9 mouse cellular contexts compared by ENCODE assay signal in the genomic region with DNA sequence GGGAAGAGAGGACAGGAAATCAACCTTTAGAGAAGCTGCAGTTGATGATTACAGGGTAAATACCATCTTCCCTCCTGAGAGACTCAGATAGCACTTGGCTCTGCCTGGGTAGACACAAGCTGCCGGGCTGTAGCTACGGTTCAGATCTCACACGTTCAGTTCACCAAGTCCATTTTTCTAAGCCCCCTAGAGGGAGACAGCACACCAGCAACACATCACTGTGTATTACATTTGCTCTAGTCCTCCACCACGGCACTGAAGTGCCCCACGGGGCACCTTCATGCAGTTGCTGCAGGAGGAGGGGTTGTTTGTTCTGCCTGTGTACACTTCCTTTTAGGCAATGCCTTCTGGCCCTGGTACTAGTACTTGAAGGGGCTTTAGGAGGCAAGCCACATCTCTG.
DNase-seq lines count a peak whose midpoint lies in the region; ATAC-seq and TF ChIP-seq lines count a peak whose summit lies in the region.
"Had no signal": no experiment of that assay in that cellular context is flagged by ENCODE, and none has a peak within 500 bp of the region (broad histone marks: within the 10 kb centered on the region; RNA-seq: fewer than 3 reads in every experiment).

No protein-coding gene starts in this region.

- H3K36me3 ChIP-seq in liver, adult 2 months (ENCODE audit: control insufficient read depth, insufficient read depth, low read length), result no peaks in the 10 kb centered on the region
- H3K36me3 ChIP-seq in liver, embryonic 11.5 days (ENCODE audit: control insufficient read depth, insufficient read depth, low read length), result no peaks in the 10 kb centered on the region
- H3K36me3 ChIP-seq in hindbrain, embryonic 11.5 days (ENCODE audit: control insufficient read depth, insufficient read depth, low read length), result no peaks in the 10 kb centered on the region
- H3K36me3 ChIP-seq in small intestine, adult 2 months (ENCODE audit: control insufficient read depth, insufficient read depth, low read length), result no peaks in the 10 kb centered on the region

- H3K4me3 ChIP-seq in liver, adult 2 months (ENCODE audit: insufficient read depth, low read depth, low read length), result no peak overlapping the region
- no peak overlapping the region for H3K4me3 ChIP-seq in liver, embryonic 11.5 days (ENCODE audit: low read depth, low read length)
- no peak overlapping the region for H3K4me3 ChIP-seq in hindbrain, embryonic 11.5 days (ENCODE audit: low read depth, low read length)
- no peak overlapping the region for H3K4me3 ChIP-seq in small intestine, adult 2 months (ENCODE audit: low read depth, low read length)

- H3K27me3 ChIP-seq in liver, adult 2 months (ENCODE audit: control insufficient read depth, insufficient read depth, low read length), result no peaks in the 10 kb centered on the region
- H3K27me3 ChIP-seq in liver, embryonic 11.5 days (replicated peaks; ENCODE audit: control insufficient read depth, insufficient read depth, low read length), result no peaks in the 10 kb centered on the region
- no peaks in the 10 kb centered on the region for H3K27me3 ChIP-seq in hindbrain, embryonic 11.5 days (ENCODE audit: control insufficient read depth, insufficient read depth, low read length)
- no peaks in the 10 kb centered on the region for H3K27me3 ChIP-seq in small intestine, adult 2 months (ENCODE audit: control insufficient read depth, insufficient read depth, low read length)

- peak; percentile 8 for DNase-seq in liver, adult 2 months (ENCODE audit: extremely low read depth, low read depth, low spot score)
- DNase-seq in liver, embryonic 11.5 days (ENCODE audit: low spot score), result no peak
- DNase-seq in embryo, embryonic 9.5 days (ENCODE audit: extremely low spot score), result peak; percentile 14
- DNase-seq in hindbrain, embryonic 11.5 days (ENCODE audit: low spot score), result peak; percentile 17
- peak; percentile 31 for DNase-seq in layer of hippocampus, adult 9-11 months
- DNase-seq in urinary bladder, postnatal 25 days (ENCODE audit: low spot score), result no peak

- H3K9me3 ChIP-seq in liver, embryonic 11.5 days (ENCODE audit: control insufficient read depth, low read length), result no peaks in the 10 kb centered on the region
- H3K9me3 ChIP-seq in hindbrain, embryonic 11.5 days (ENCODE audit: control insufficient read depth, low read length), result no peaks in the 10 kb centered on the region

- H3K27ac ChIP-seq in liver, adult 2 months (replicated peaks; ENCODE audit: insufficient read depth, low read depth, low read length), result no peak overlapping the region
- no peak overlapping the region for H3K27ac ChIP-seq in liver, embryonic 11.5 days (ENCODE audit: low read depth, low read length)
- no peak overlapping the region for H3K27ac ChIP-seq in hindbrain, embryonic 11.5 days (ENCODE audit: low read depth, low read length)
- H3K27ac ChIP-seq in small intestine, adult 2 months (ENCODE audit: insufficient read depth, low read depth, low read length), result no peak overlapping the region
- H3K27ac ChIP-seq: macrophage had no signal

- no peak overlapping the region for H3K9ac ChIP-seq in liver, adult 2 months (ENCODE audit: low read depth, low read length)
- H3K9ac ChIP-seq in liver, embryonic 11.5 days (ENCODE audit: low read depth, low read length), result no peak overlapping the region
- no peak overlapping the region for H3K9ac ChIP-seq in hindbrain, embryonic 11.5 days (ENCODE audit: low read depth, low read length)

- H3K4me1 ChIP-seq in liver, adult 2 months (ENCODE audit: control insufficient read depth, insufficient read depth, low read length), result no peaks in the 10 kb centered on the region
- no peaks in the 10 kb centered on the region for H3K4me1 ChIP-seq in liver, embryonic 11.5 days (replicated peaks; ENCODE audit: control insufficient read depth, insufficient read depth, low read length)
- H3K4me1 ChIP-seq in hindbrain, embryonic 11.5 days (replicated peaks; ENCODE audit: control insufficient read depth, insufficient read depth, low read length), result no peaks in the 10 kb centered on the region
- H3K4me1 ChIP-seq in small intestine, adult 2 months (ENCODE audit: control insufficient read depth, insufficient read depth, insufficient read length, low read length), result no peaks in the 10 kb centered on the region

- WGBS in liver, adult 2 months, result 5% methylated on average over 5 of the region's 5 CpGs
- 27% methylated on average over 5 of the region's 5 CpGs for WGBS in liver, embryonic 11.5 days
- 55% methylated on average over 5 of the region's 5 CpGs for WGBS in hindbrain, embryonic 11.5 days
- WGBS in small intestine, adult 2 months, result 15% methylated on average over 5 of the region's 5 CpGs

- TF ChIP-seq CTCF in liver, adult 2 months (IDR thresholded peaks at IDR 0.05; ENCODE audit: low read depth, low read length), result no peak
- TF ChIP-seq CTCF in small intestine, adult 2 months (IDR thresholded peaks at IDR 0.05; ENCODE audit: extremely low read depth, insufficient read length, insufficient replicate concordance, low read depth, low read length), result peak; percentile 30; the same call in 1 of the 2 replicates

- H3K4me2 ChIP-seq in liver, embryonic 11.5 days, result no peak overlapping the region
- H3K4me2 ChIP-seq in hindbrain, embryonic 11.5 days (replicated peaks; ENCODE audit: low read depth, low read length), result no peak overlapping the region

- no peak for TF ChIP-seq POLR2A in liver, adult 2 months (IDR thresholded peaks at IDR 0.05; ENCODE audit: extremely low read depth, insufficient read depth, low read length)
- TF ChIP-seq POLR2A in small intestine, adult 2 months (IDR thresholded peaks at IDR 0.05; ENCODE audit: low read depth, low read length), result no peak

- H3K79me2 ChIP-seq in liver, adult 2 months (ENCODE audit: control insufficient read depth, insufficient read depth, low read length), result no peaks in the 10 kb centered on the region

- no peak; the same call in 1 of the 2 replicates for ATAC-seq in liver, embryonic 11.5 days (replicated peaks; ENCODE audit: low FRiP score)
- no peak for ATAC-seq in hindbrain, embryonic 11.5 days (ENCODE audit: low FRiP score)
- peak; percentile 84 for ATAC-seq in megakaryocyte progenitor cell, adult 5-6 weeks (replicated peaks; ENCODE audit: poor library complexity)

Comparison
In these comparisons a context has a peak if more than half of its experiments do, and no peak if none do; other contexts are left out.
1. DNase-seq: peak in liver, adult 2 months (single experiment), embryo, embryonic 9.5 days (single experiment), hindbrain, embryonic 11.5 days (single experiment) and layer of hippocampus, adult 9-11 months (single experiment); none in liver, embryonic 11.5 days (single experiment) and urinary bladder, postnatal 25 days (single experiment).